Mouse (Mus musculus): ENCODE measurements at regions not wholly inside any gene's neighbourhood (a gene's known extent, or its start where the extent isn't known, plus 50 kb on each side); places are given as distances from the start of the nearest gene placed in this dataset.

- WGBS = 91% methylated on average over 4 of the region's 4 CpGs
- no peaks in the 10 kb centered on the region for H3K9me3 ChIP-seq (ENCODE audit: control insufficient read depth)
- H3K36me3 ChIP-seq (ENCODE audit: control insufficient read depth, insufficient read depth) = no peaks in the 10 kb centered on the region
- H3K9ac ChIP-seq (ENCODE audit: low read depth, low read length) = no peak overlapping the region
- H3K27ac ChIP-seq (ENCODE audit: low read depth, low read length) = no peak overlapping the region
- no peaks in the 10 kb centered on the region for H3K4me1 ChIP-seq (replicated peaks; ENCODE audit: control insufficient read depth, insufficient read depth, low read length)
- no peak for ATAC-seq
- no peak overlapping the region for H3K4me2 ChIP-seq (replicated peaks; ENCODE audit: low read depth)
- TF ChIP-seq CTCF (IDR thresholded peaks at IDR 0.05; ENCODE audit: low read depth) = no peak
- no peaks in the 10 kb centered on the region for H3K27me3 ChIP-seq (replicated peaks; ENCODE audit: control insufficient read depth, insufficient read depth, low read length)
- H3K4me3 ChIP-seq (ENCODE audit: low read depth, low read length) = no peak overlapping the region
These were observed 1154.0 kb downstream of the Fam181b start for GRCm38 (mm10) chr7:94233653-94234052.

GRCm38 (mm10) chr7:94249501-94249900 is 1169.8 kb downstream of the Fam181b start:
- 75% methylated on average over 3 of the region's 3 CpGs for WGBS
- H3K4me3 ChIP-seq (ENCODE audit: low read depth, low read length) = no peak overlapping the region
- H3K9me3 ChIP-seq (ENCODE audit: control insufficient read depth) = no peaks in the 10 kb centered on the region
- no peak overlapping the region for H3K27ac ChIP-seq (ENCODE audit: low read depth, low read length)
- no peaks in the 10 kb centered on the region for H3K4me1 ChIP-seq (replicated peaks; ENCODE audit: control insufficient read depth, insufficient read depth, low read length)
- H3K9ac ChIP-seq (ENCODE audit: low read depth, low read length) = no peak overlapping the region
- no peaks in the 10 kb centered on the region for H3K27me3 ChIP-seq (replicated peaks; ENCODE audit: control insufficient read depth, insufficient read depth, low read length)
- no peak overlapping the region for H3K4me2 ChIP-seq (replicated peaks; ENCODE audit: low read depth)
- TF ChIP-seq CTCF (IDR thresholded peaks at IDR 0.05; ENCODE audit: low read depth) = no peak
- no peaks in the 10 kb centered on the region for H3K36me3 ChIP-seq (ENCODE audit: control insufficient read depth, insufficient read depth)
- ATAC-seq = no peak

GRCm38 (mm10) chr7:94268665-94269320 is 1189.1 kb downstream of the Fam181b start:
- no peak overlapping the region for H3K4me2 ChIP-seq (replicated peaks; ENCODE audit: low read depth)
- no peak for ATAC-seq
- H3K9me3 ChIP-seq (ENCODE audit: control insufficient read depth) = no peaks in the 10 kb centered on the region
- H3K36me3 ChIP-seq (ENCODE audit: control insufficient read depth, insufficient read depth) = no peaks in the 10 kb centered on the region
- H3K4me3 ChIP-seq (ENCODE audit: low read depth, low read length) = no peak overlapping the region
- no peak overlapping the region for H3K9ac ChIP-seq (ENCODE audit: low read depth, low read length)
- no peak for TF ChIP-seq CTCF (IDR thresholded peaks at IDR 0.05; ENCODE audit: low read depth)
- H3K27me3 ChIP-seq (replicated peaks; ENCODE audit: control insufficient read depth, insufficient read depth, low read length) = no peaks in the 10 kb centered on the region
- H3K27ac ChIP-seq (ENCODE audit: low read depth, low read length) = no peak overlapping the region
- no peaks in the 10 kb centered on the region for H3K4me1 ChIP-seq (replicated peaks; ENCODE audit: control insufficient read depth, insufficient read depth, low read length)
- 72% methylated on average over 8 of the region's 8 CpGs for WGBS

- H3K36me3 ChIP-seq (ENCODE audit: control insufficient read depth, insufficient read depth) = no peaks in the 10 kb centered on the region
- no peak overlapping the region for H3K27ac ChIP-seq (ENCODE audit: low read depth, low read length)
- no peak for TF ChIP-seq CTCF (IDR thresholded peaks at IDR 0.05; ENCODE audit: low read depth)
- no peaks in the 10 kb centered on the region for H3K27me3 ChIP-seq (replicated peaks; ENCODE audit: control insufficient read depth, insufficient read depth, low read length)
- ATAC-seq = no peak
- H3K9me3 ChIP-seq (ENCODE audit: control insufficient read depth) = no peaks in the 10 kb centered on the region
- no peak overlapping the region for H3K4me2 ChIP-seq (replicated peaks; ENCODE audit: low read depth)
- H3K4me1 ChIP-seq (replicated peaks; ENCODE audit: control insufficient read depth, insufficient read depth, low read length) = no peaks in the 10 kb centered on the region
- 45% methylated on average over 3 of the region's 3 CpGs for WGBS
- H3K4me3 ChIP-seq (ENCODE audit: low read depth, low read length) = no peak overlapping the region
- no peak overlapping the region for H3K9ac ChIP-seq (ENCODE audit: low read depth, low read length)
These were observed 1201.9 kb downstream of the Fam181b start for GRCm38 (mm10) chr7:94281529-94281928.

GRCm38 (mm10) chr7:94282010-94282409 is 1202.3 kb downstream of the Fam181b start:
- Histone ChIP-seq H3K4me1 (replicated peaks; ENCODE audit: control insufficient read depth, insufficient read depth, low read length) (no peaks in the 10 kb centered on the region), H3K36me3 (ENCODE audit: control insufficient read depth, insufficient read depth) (no peaks in the 10 kb centered on the region), H3K27ac (ENCODE audit: low read depth, low read length) (no peak overlapping the region), H3K4me3 (ENCODE audit: low read depth, low read length) (no peak overlapping the region), H3K27me3 (replicated peaks; ENCODE audit: control insufficient read depth, insufficient read depth, low read length) (no peaks in the 10 kb centered on the region), H3K9ac (ENCODE audit: low read depth, low read length) (no peak overlapping the region), H3K4me2 (replicated peaks; ENCODE audit: low read depth) (no peak overlapping the region), H3K9me3 (ENCODE audit: control insufficient read depth) (no peaks in the 10 kb centered on the region)
- TF ChIP-seq CTCF (IDR thresholded peaks at IDR 0.05; ENCODE audit: low read depth) = no peak
- ATAC-seq = no peak
- 63% methylated on average over 5 of the region's 5 CpGs for WGBS

GRCm38 (mm10) chr7:94283031-94283609 is 1203.5 kb downstream of the Fam181b start:
- no peak overlapping the region for H3K27ac ChIP-seq (ENCODE audit: low read depth, low read length)
- no peaks in the 10 kb centered on the region for H3K4me1 ChIP-seq (replicated peaks; ENCODE audit: control insufficient read depth, insufficient read depth, low read length)
- TF ChIP-seq CTCF (IDR thresholded peaks at IDR 0.05; ENCODE audit: low read depth) = no peak
- no peaks in the 10 kb centered on the region for H3K36me3 ChIP-seq (ENCODE audit: control insufficient read depth, insufficient read depth)
- no peak overlapping the region for H3K4me3 ChIP-seq (ENCODE audit: low read depth, low read length)
- no peaks in the 10 kb centered on the region for H3K9me3 ChIP-seq (ENCODE audit: control insufficient read depth)
- H3K4me2 ChIP-seq (replicated peaks; ENCODE audit: low read depth) = no peak overlapping the region
- H3K27me3 ChIP-seq (replicated peaks; ENCODE audit: control insufficient read depth, insufficient read depth, low read length) = no peaks in the 10 kb centered on the region
- H3K9ac ChIP-seq (ENCODE audit: low read depth, low read length) = no peak overlapping the region
- 79% methylated on average over 3 of the region's 3 CpGs for WGBS
- ATAC-seq = no peak

All from intestine, postnatal 0 days (tissue).